Mouse (Mus musculus): ENCODE measurements around the gene Chdh. TPM values are rescaled to one million over a fixed set of nuclear protein-coding genes. Genes with fewer than 3 reads are reported as not detected.

The Chdh gene
- total and polyA plus RNA-seq, 3 experiments = not detected

- no peak for TF ChIP-seq CHD1 (IDR thresholded peaks at IDR 0.05; ENCODE audit: low read depth, low read length)
- in situ Hi-C loops (cut with MboI; ENCODE audit: low pct_ligation_motif_present, low pct_unique_long_range_greater_than_20kb, low sequenced_read_pairs) (no loop called here), dilution Hi-C loops (cut with MboI; ENCODE audit: extremely low pct_ligation_motif_present, extremely low pct_unique_long_range_greater_than_20kb, low sequenced_read_pairs) (no loop called here)
- H3K9me3 ChIP-seq (replicated peaks; ENCODE audit: low read length) = no peaks in the 10 kb centered on the region
- no peak overlapping the region for H3K27ac ChIP-seq (ENCODE audit: insufficient read depth, low read depth)
- no peaks in the 10 kb centered on the region for H3K79me2 ChIP-seq (replicated peaks; ENCODE audit: control insufficient read depth, extremely low read depth, insufficient read depth, poor library complexity, severe bottlenecking)
- no peak for DNase-seq (ENCODE audit: extremely low read depth)
- H3K4me1 ChIP-seq (ENCODE audit: control insufficient read depth in 1 of 2, insufficient read depth in 2 of 2) = peaks cover 17 to 48% of the 10 kb centered on the region in 2 experiments
- H3K4me3 ChIP-seq (replicated peaks in 1 of 3; ENCODE audit: low read depth in 2 of 3, low read length in 2 of 3, poor library complexity in 1 of 3) = no peak overlapping the region
- no peaks in the 10 kb centered on the region for H3K27me3 ChIP-seq (replicated peaks)
- H3K4me2 ChIP-seq (ENCODE audit: insufficient read depth, low read depth, poor library complexity, severe bottlenecking) = no peak overlapping the region
- no peak overlapping the region for H3K9ac ChIP-seq (ENCODE audit: insufficient read depth, low read depth)
- H3K36me3 ChIP-seq (replicated peaks in 1 of 2; ENCODE audit: control insufficient read depth in 1 of 2, insufficient read depth in 1 of 2, low read length in 1 of 2) = no peaks in the 10 kb centered on the region
These were observed 7.8 kb downstream of the Chdh start for GRCm38 (mm10) chr14:30016666-30017065.

GRCm38 (mm10) chr14:30017794-30018462 lies 9.1 kb downstream of the Chdh start:
- Histone ChIP-seq H3K4me1 (ENCODE audit: control insufficient read depth in 1 of 2, insufficient read depth in 2 of 2) (peaks cover 17 to 44% of the 10 kb centered on the region in 2 experiments), H3K9ac (ENCODE audit: insufficient read depth, low read depth) (no peak overlapping the region), H3K9me3 (replicated peaks; ENCODE audit: low read length) (no peaks in the 10 kb centered on the region), H3K79me2 (replicated peaks; ENCODE audit: control insufficient read depth, extremely low read depth, insufficient read depth, poor library complexity, severe bottlenecking) (no peaks in the 10 kb centered on the region), H3K27me3 (replicated peaks) (no peaks in the 10 kb centered on the region), H3K4me2 (ENCODE audit: insufficient read depth, low read depth, poor library complexity, severe bottlenecking) (no peak overlapping the region), H3K27ac (ENCODE audit: insufficient read depth, low read depth) (no peak overlapping the region), H3K36me3 (replicated peaks in 1 of 2; ENCODE audit: control insufficient read depth in 1 of 2, insufficient read depth in 1 of 2, low read length in 1 of 2) (no peaks in the 10 kb centered on the region), H3K4me3 (replicated peaks in 1 of 3; ENCODE audit: low read depth in 2 of 3, low read length in 2 of 3, poor library complexity in 1 of 3) (no peak overlapping the region)
- in situ Hi-C loops (cut with MboI; ENCODE audit: low pct_ligation_motif_present, low pct_unique_long_range_greater_than_20kb, low sequenced_read_pairs) = no loop called here
- no peak for DNase-seq (ENCODE audit: extremely low read depth)
- dilution Hi-C loops (cut with MboI; ENCODE audit: extremely low pct_ligation_motif_present, extremely low pct_unique_long_range_greater_than_20kb, low sequenced_read_pairs) = no loop called here
- TF ChIP-seq MAX (IDR thresholded peaks at IDR 0.05; ENCODE audit: low read length) = no peak
- TF ChIP-seq NELFE (IDR thresholded peaks at IDR 0.05; ENCODE audit: low read depth, low read length) = no peak
- no peak for TF ChIP-seq MAFK (IDR thresholded peaks at IDR 0.05; ENCODE audit: insufficient replicate concordance, low read length)
- TF ChIP-seq TBP (conservative IDR thresholded peaks at IDR 0.05; ENCODE audit: low read depth, low read length) = no peak

GRCm38 (mm10) chr14:30018463-30018801 lies 9.6 kb downstream of the Chdh start:
- Histone ChIP-seq H3K4me3 (replicated peaks in 1 of 3; ENCODE audit: low read depth in 2 of 3, low read length in 2 of 3, poor library complexity in 1 of 3) (no peak overlapping the region), H3K27me3 (replicated peaks) (no peaks in the 10 kb centered on the region), H3K9me3 (replicated peaks; ENCODE audit: low read length) (no peaks in the 10 kb centered on the region), H3K36me3 (replicated peaks in 1 of 2; ENCODE audit: control insufficient read depth in 1 of 2, insufficient read depth in 1 of 2, low read length in 1 of 2) (no peaks in the 10 kb centered on the region), H3K9ac (ENCODE audit: insufficient read depth, low read depth) (no peak overlapping the region), H3K4me1 (ENCODE audit: control insufficient read depth in 1 of 2, insufficient read depth in 2 of 2) (peaks cover 17 to 44% of the 10 kb centered on the region in 2 experiments), H3K4me2 (ENCODE audit: insufficient read depth, low read depth, poor library complexity, severe bottlenecking) (no peak overlapping the region), H3K79me2 (replicated peaks; ENCODE audit: control insufficient read depth, extremely low read depth, insufficient read depth, poor library complexity, severe bottlenecking) (no peaks in the 10 kb centered on the region), H3K27ac (ENCODE audit: insufficient read depth, low read depth) (no peak overlapping the region)
- dilution Hi-C loops (cut with MboI; ENCODE audit: extremely low pct_ligation_motif_present, extremely low pct_unique_long_range_greater_than_20kb, low sequenced_read_pairs) (no loop called here), in situ Hi-C loops (cut with MboI; ENCODE audit: low pct_ligation_motif_present, low pct_unique_long_range_greater_than_20kb, low sequenced_read_pairs) (no loop called here)
- TF ChIP-seq UBTF (IDR thresholded peaks at IDR 0.05; ENCODE audit: low read depth, low read length) (no peak), JUND (conservative IDR thresholded peaks at IDR 0.05; ENCODE audit: low read depth, low read length) (no peak), IRF4 (IDR thresholded peaks at IDR 0.05; ENCODE audit: low read depth, low read length) (no peak), ETS1 (conservative IDR thresholded peaks at IDR 0.05; ENCODE audit: low read depth, low read length) (no peak)
- no peak for DNase-seq (ENCODE audit: extremely low read depth)

Measured in CH12.LX (cell line).